Mouse (Mus musculus) lung, adult 2 months (tissue): ENCODE results near the gene Gnao1.

Experiments used
- CTCF ChIP-seq: fragments of 200-500 bp; IDR thresholded peaks from 2 replicates; pipeline ENCODE4 v1.5.1; 2011; ENCODE audit warnings: mild to moderate bottlenecking, low read length, control low read depth; ENCODE audit not compliant: insufficient read depth
- POLR2A ChIP-seq: fragments of 200-500 bp; IDR thresholded peaks from 2 replicates; pipeline ENCODE4 v1.6.1; 2011; ENCODE audit warnings: low read depth, mild to moderate bottlenecking, control low read depth, low read length, borderline replicate concordance; ENCODE audit errors: extremely low read depth

DNA sequence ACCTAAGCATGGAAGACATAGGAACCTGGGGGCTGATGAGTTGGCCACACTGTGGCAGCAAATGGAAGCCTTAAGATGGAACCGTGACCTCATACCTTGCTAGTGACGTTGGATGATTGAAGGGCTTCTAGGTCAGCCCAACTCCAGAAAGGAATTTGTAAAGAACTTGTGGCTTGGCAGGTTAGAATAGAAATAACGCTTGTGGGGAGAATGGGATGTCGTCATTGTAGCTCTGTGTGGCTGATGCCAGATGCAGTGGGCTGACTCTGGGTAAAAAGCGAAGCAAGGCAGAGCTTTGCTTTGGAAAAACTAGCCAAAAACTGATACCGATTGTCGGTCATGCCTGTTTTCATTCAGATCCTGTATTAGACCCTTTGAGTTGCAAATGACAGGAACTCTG is 56.5 kb downstream of the Gnao1 start:
- TF ChIP-seq CTCF: no peak
- TF ChIP-seq POLR2A: no peak
